Mouse (Mus musculus) forebrain, postnatal 0 days (tissue): ENCODE results near the gene Ssbp2. TPM values are rescaled to one million over a fixed set of nuclear protein-coding genes. Genes with fewer than 3 reads are reported as not detected.

ENCODE experiments used
- ATAC-seq: fragments of 200-750 bp; cut with Nextera tagmentation; 2 replicates; pipeline ENCODE4 v1.8.0; 2017; ENCODE audit warnings: mild to moderate bottlenecking, moderate library complexity
- DNase-seq: peaks from one replicate; pipeline ENCODE4 v3.0.0-alpha.2; 2015
- H3K27ac ChIP-seq: fragments of 300-500 bp; sonication (generic); 2 replicates; pipeline ENCODE4 v1.5.1; 2014; ENCODE audit warnings: low read depth, mild to moderate bottlenecking, antibody characterized with exemption, low read length, moderate library complexity, mixed read lengths
- H3K27me3 ChIP-seq: fragments of 300-500 bp; sonication (generic); 2 replicates; pipeline ENCODE4 v1.6.1; 2014; ENCODE audit warnings: mild to moderate bottlenecking, low read length, mixed read lengths; ENCODE audit not compliant: insufficient read depth
- H3K36me3 ChIP-seq: fragments of 300-500 bp; sonication (generic); 2 replicates; pipeline ENCODE4 v1.6.1; 2014; ENCODE audit warnings: mild to moderate bottlenecking, moderate library complexity; ENCODE audit not compliant: insufficient read depth
- H3K4me1 ChIP-seq: fragments of 300-500 bp; sonication (generic); 2 replicates; pipeline ENCODE4 v1.6.1; 2014; ENCODE audit warnings: antibody characterized with exemption; ENCODE audit not compliant: insufficient read depth
- H3K4me2 ChIP-seq: fragments of 300-500 bp; sonication (generic); 2 replicates; pipeline ENCODE4 v1.6.1; 2014; ENCODE audit warnings: low read depth, mild to moderate bottlenecking, moderate library complexity
- H3K4me3 ChIP-seq: fragments of 300-500 bp; sonication (generic); 2 replicates; pipeline ENCODE4 v1.5.1; 2014; ENCODE audit warnings: low read depth, low read length, mixed read lengths
- H3K9ac ChIP-seq: fragments of 300-500 bp; sonication (generic); 2 replicates; pipeline ENCODE4 v1.6.1; 2014; ENCODE audit warnings: mild to moderate bottlenecking
- H3K9me3 ChIP-seq: fragments of 300-500 bp; sonication (generic); 2 replicates; pipeline ENCODE4 v1.6.1; 2016; ENCODE audit warnings: low read length
- CTCF ChIP-seq: sonication (generic); IDR thresholded peaks from 2 replicates; pipeline ENCODE4 v1.5.1; 2016; ENCODE audit warnings: antibody characterized with exemption, control low read depth, low read depth
- WGBS: fragments of 180-500 bp; shearing (Covaris S2); extraction: QIAGEN DNeasy Blood & Tissue Kit; methylation state at CpG from one replicate; pipeline ENCODE4 v1.1.7; 2014; 5-methylcytosine and 5-hydroxymethylcytosine counted together
- polyA plus RNA-seq: library from polyadenylated mRNA; unstranded; fragments of >200 nt; fragmentation: Nextera tagmentation; extraction: Ambion mirVana; gene quantifications from 2 replicates; pipeline ENCODE4 v1.2.1, GENCODE M21; 2015
- total RNA-seq: library from RNA; depleted of rRNA; stranded (reverse); fragments of >200 nt; gene quantifications from 2 replicates; pipeline ENCODE4 v1.2.3, GENCODE M21; 2014

Gene Ssbp2
- total and polyA plus RNA-seq, 2 experiments from 2014 or later = 167 to 249 TPM

- no peak for ATAC-seq
- no peak for TF ChIP-seq CTCF
- no peak for DNase-seq
- Histone ChIP-seq H3K4me2 (no peak overlapping the region), H3K27ac (no peak overlapping the region), H3K9ac (no peak overlapping the region), H3K36me3 (no peaks in the 10 kb centered on the region), H3K9me3 (no peaks in the 10 kb centered on the region), H3K4me1 (no peaks in the 10 kb centered on the region), H3K4me3 (no peak overlapping the region), H3K27me3 (no peaks in the 10 kb centered on the region)
- WGBS = 92% methylated on average over 3 of the region's 3 CpGs
Observed at GRCm38 (mm10) chr13:91452269-91452668, 7.8 kb upstream of the Ssbp2 start.

GRCm38 (mm10) chr13:91453236-91453635 lies 6.8 kb upstream of the Ssbp2 start:
- DNase-seq (no peak), ATAC-seq (no peak)
- Histone ChIP-seq H3K9ac (no peak overlapping the region), H3K36me3 (no peaks in the 10 kb centered on the region), H3K9me3 (no peaks in the 10 kb centered on the region), H3K27me3 (no peaks in the 10 kb centered on the region), H3K4me3 (no peak overlapping the region), H3K27ac (no peak overlapping the region), H3K4me2 (no peak overlapping the region), H3K4me1 (no peaks in the 10 kb centered on the region)
- 91% methylated on average over 3 of the region's 3 CpGs for WGBS
- no peak for TF ChIP-seq CTCF

GRCm38 (mm10) chr13:91456041-91456440 lies 4.0 kb upstream of the Ssbp2 start:
- WGBS = 34% methylated on average over 2 of the region's 2 CpGs
- H3K4me3 ChIP-seq = no peak overlapping the region
- H3K36me3 ChIP-seq = no peaks in the 10 kb centered on the region
- no peak overlapping the region for H3K27ac ChIP-seq
- ATAC-seq = no peak
- no peaks in the 10 kb centered on the region for H3K9me3 ChIP-seq
- no peak for TF ChIP-seq CTCF
- H3K4me1 ChIP-seq = peaks cover 7% of the 10 kb centered on the region
- no peak for DNase-seq
- no peaks in the 10 kb centered on the region for H3K27me3 ChIP-seq
- no peak overlapping the region for H3K9ac ChIP-seq
- H3K4me2 ChIP-seq = no peak overlapping the region

- no peak for TF ChIP-seq CTCF
- H3K9ac ChIP-seq = no peak overlapping the region
- no peaks in the 10 kb centered on the region for H3K27me3 ChIP-seq
- no peaks in the 10 kb centered on the region for H3K9me3 ChIP-seq
- H3K27ac ChIP-seq = no peak overlapping the region
- H3K4me3 ChIP-seq = no peak overlapping the region
- H3K4me2 ChIP-seq = no peak overlapping the region
- no peaks in the 10 kb centered on the region for H3K36me3 ChIP-seq
- DNase-seq = no peak
- H3K4me1 ChIP-seq = peaks cover 7% of the 10 kb centered on the region
- ATAC-seq = no peak
- 67% methylated on average over 3 of the region's 3 CpGs for WGBS
Observed at GRCm38 (mm10) chr13:91456735-91457134, 3.3 kb upstream of the Ssbp2 start.

- Histone ChIP-seq H3K27me3 (no peaks in the 10 kb centered on the region), H3K9ac (no peak overlapping the region), H3K4me2 (no peak overlapping the region), H3K4me3 (no peak overlapping the region), H3K4me1 (peaks cover 7% of the 10 kb centered on the region), H3K27ac (no peak overlapping the region), H3K9me3 (no peaks in the 10 kb centered on the region), H3K36me3 (no peaks in the 10 kb centered on the region)
- no peak for TF ChIP-seq CTCF
- ATAC-seq (no peak), DNase-seq (no peak)
- 90% methylated on average over 4 of the region's 4 CpGs for WGBS
Observed at GRCm38 (mm10) chr13:91457974-91458373, 2.1 kb upstream of the Ssbp2 start.

GRCm38 (mm10) chr13:91459489-91459888 lies 594 bp upstream of the Ssbp2 start:
- ATAC-seq (no peak), DNase-seq (no peak)
- WGBS = 29% methylated on average over 4 of the region's 4 CpGs
- Histone ChIP-seq H3K9ac (no peak overlapping the region), H3K4me3 (no peak overlapping the region), H3K36me3 (no peaks in the 10 kb centered on the region), H3K27ac (peak overlapping the region; percentile 96), H3K4me2 (peak overlapping the region; percentile 92; the same call in 1 of the 2 replicates), H3K4me1 (peaks cover 7% of the 10 kb centered on the region), H3K9me3 (no peaks in the 10 kb centered on the region), H3K27me3 (no peaks in the 10 kb centered on the region)
- TF ChIP-seq CTCF = no peak

GRCm38 (mm10) chr13:91460621-91461284 lies 670 bp downstream of the Ssbp2 start:
- Histone ChIP-seq H3K4me3 (peak overlapping the region; percentile 91), H3K36me3 (no peaks in the 10 kb centered on the region), H3K4me2 (peak overlapping the region; percentile 92), H3K4me1 (peaks cover 7% of the 10 kb centered on the region), H3K9ac (peak overlapping the region; percentile 79), H3K27me3 (no peaks in the 10 kb centered on the region), H3K27ac (peak overlapping the region; percentile 96), H3K9me3 (no peaks in the 10 kb centered on the region)
- DNase-seq = peak; percentile 98
- WGBS = under 1% methylated on average over 58 of the region's 70 CpGs
- TF ChIP-seq CTCF = no peak
- peak; percentile 98 for ATAC-seq
